Mouse (Mus musculus): ENCODE data around the gene Crcp. TPM values are rescaled to one million over a fixed set of nuclear protein-coding genes. Genes with fewer than 3 reads are reported as not detected.

The Crcp gene
- total RNA-seq (2014; fragmentation: Nextera tagmentation), result 31.2 and 52.0 TPM in 2 replicates
- 40.7 and 67.6 TPM in 2 replicates for total RNA-seq (2017)

DNA sequence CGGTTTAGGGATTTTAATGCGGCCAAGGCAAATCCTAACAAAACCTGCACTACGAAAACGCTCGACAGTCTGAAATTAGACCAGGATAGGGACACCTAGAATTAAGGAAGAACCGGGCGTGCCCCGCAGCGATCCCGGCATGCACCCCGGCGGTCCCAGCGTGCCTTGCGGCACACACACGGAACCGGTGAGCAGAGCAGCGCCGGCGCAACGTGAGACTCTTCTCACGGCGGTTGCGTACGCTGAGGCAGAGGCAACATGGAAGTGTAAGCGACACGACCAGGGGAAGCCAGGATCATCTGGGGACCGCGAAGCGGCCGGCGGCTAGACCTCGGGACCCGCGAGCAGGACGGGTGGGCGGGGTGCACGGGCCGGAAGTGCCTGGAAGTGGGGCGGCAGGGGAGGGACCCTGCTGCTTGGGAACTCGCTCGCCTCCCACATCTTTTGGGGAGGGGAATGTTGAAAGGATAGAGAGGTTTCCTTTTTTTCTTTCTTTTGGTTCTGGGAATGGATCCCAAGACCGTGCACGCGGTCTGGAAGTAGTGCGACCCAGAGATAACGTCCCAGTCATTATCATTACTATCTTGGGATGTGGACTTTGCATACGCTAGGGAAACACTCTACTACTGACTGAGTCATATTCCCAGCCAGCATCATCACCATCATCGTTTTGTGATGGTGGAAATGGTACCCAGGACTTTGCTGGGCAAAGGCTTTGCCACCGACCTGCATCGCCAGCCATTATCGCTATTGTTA lies at the start of gene Crcp, which contains the start of gene Asl:
Gene Crcp (plus strand): TSS at position 149 of the 756 bp plus-strand sequence.
Gene Asl (minus strand): TSS at position 106 of the 756 bp plus-strand sequence.
- peak; percentile 88 for ATAC-seq (replicated peaks; ENCODE audit: poor library complexity, severe bottlenecking)

DNA sequence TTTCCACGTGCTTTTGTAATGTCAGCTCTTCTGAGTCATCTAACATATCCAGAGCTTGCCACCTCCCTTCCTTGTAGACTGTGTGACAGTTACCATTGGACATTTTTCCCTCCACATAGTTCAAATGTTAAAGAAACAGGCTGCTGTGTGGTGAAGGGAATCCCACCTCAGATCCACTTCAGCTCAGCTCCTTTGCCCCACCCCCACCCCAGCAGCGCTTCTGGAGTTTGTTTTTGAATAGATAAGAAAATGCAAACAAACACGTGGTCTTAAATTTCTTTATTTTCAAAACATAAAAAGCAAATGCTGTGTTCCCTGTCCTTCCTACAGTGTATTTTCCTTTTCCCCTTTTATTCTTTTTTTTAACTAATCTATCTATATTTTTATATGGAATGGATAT lies 48.9 kb upstream of the Crcp start:
- ATAC-seq (replicated peaks; ENCODE audit: poor library complexity, severe bottlenecking), result no peak

DNA sequence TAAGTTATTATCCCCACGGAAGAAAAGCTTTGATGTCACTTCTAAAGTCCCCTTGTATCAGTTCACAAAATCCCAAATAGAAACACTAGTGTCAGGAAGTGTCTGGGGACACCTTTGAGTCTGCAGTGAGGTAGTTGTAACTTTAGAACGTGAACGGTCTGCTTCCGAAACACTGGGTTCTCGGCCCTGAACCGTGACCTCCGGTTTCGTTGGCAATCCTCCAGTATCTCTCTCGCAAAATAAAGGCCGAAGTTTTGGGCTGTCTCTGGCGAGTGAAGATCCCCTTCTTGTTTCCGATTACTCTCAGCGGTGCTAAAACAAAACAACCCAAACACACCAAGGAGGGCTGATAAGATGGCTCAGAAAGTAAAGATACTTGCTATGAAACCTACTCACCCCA lies 39.7 kb upstream of the Crcp start:
- ATAC-seq (replicated peaks; ENCODE audit: poor library complexity, severe bottlenecking), result no peak

DNA sequence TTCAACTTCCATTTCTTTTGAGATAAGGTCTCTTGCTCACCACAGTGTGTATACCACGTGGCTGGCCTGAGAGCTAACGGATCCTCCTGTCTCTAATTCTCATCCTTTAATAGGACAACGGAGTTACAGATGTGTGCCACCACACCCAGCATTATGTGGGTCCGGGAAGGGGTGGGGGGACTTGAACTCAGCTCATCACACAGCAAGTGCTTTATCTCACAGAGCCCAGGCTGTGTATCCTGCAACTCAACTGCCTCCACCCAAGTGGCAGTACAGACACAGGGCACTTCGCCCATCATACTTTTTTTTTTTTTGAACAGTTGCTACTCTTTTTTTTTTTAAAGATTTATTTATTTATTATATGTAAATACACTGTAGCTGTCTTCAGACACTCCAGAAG lies 37.2 kb upstream of the Crcp start:
- no peak for ATAC-seq (replicated peaks; ENCODE audit: poor library complexity, severe bottlenecking)

DNA sequence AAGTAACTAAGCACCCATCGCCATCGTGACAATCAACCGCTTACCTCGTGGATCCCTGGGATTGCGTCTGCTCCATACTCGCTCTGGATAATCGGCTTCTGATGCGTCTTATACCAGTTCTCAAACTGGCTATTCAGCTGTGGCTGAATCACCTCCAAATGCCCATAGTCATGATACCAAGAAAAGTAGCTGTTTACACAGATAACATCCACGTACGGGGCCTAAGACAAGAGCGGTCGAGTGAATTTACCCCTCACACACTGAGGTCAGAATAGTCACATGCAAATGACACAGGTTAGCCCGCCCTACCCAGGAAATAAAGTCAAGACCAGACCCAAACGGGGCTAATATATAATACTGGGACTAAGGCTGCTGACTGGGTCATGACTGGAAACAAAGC lies 35.7 kb upstream of the Crcp start:
- ATAC-seq (replicated peaks; ENCODE audit: poor library complexity, severe bottlenecking), result no peak

DNA sequence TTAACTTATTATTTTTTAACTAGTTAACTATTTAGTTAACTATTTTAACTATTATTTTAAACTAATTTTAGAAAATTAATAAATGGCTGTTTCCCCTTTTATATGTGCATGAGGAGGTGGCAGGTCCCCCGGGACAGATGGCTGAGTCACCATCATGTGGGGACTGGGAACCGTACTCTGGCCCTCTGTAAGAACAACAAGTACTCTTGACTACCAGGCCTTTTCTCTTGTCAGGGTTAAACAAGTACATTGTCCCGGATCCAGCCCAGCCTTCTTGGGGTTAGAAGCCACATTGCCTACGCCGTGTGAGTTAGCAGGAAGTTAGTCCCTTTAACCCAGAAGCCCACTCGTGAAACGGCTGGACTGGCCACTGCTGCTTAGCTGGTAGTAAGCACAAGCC lies 34.1 kb upstream of the Crcp start:
- no peak for ATAC-seq (replicated peaks; ENCODE audit: poor library complexity, severe bottlenecking)

DNA sequence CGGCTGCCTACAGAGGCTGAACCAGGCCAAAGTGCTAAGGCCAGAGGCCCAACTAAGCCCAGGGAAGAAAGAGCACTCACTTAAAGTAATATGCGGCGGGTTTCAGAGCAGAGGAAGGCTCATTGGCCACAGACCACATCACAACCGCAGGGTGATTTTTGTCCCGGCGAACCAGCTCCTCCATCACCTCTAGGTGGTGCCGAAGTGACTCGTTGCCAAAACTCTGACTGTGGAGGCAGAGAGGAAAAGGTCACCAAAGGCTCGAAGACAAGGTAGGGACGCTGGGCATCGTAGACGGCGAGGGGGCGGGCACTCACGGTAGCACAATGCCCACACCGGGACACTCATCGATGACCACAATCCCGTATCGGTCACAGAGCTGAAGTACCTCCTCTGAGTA lies 31.4 kb upstream of the Crcp start:
- no peak for ATAC-seq (replicated peaks; ENCODE audit: poor library complexity, severe bottlenecking)

DNA sequence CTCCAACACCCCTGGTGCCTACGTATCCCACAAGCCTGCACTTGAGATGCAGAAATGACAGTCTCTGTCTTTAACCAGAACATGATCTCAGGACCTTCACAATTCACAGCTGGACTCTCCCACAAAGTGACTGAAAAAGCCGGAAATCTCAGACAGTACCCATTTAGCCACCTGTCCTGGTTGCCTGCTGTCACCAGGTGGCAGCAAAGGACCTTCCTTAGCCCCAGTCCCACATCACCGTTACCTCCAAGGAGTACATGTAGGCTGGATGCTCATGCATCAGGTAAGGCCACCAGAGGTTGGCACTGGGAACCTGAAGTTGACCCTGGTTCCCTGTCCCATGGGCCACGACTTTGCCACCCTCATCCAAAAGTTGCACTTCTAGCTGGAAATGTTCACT lies 30.0 kb upstream of the Crcp start:
- peak; percentile 17; the same call in 1 of the 2 replicates for ATAC-seq (replicated peaks; ENCODE audit: poor library complexity, severe bottlenecking)

DNA sequence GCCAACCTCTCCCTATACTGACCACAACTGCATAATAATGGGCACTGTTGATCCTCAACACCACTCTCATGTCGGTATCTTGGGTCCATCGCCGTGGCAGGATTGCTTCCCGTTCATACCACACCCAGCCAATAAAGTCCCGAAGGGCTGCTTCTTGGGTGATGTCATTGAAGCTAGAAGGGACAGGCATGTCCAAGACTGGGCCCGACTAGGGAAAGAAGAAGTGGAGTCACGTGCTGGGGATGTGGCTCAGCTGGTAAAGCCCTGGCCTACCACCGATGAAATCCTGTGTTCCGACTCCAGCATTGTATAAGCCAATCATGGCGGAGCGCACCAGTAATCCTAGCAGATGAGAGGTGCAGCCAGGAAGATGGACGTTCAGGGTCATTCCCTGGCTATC lies 28.4 kb upstream of the Crcp start:
- peak; percentile 34 for ATAC-seq (replicated peaks; ENCODE audit: poor library complexity, severe bottlenecking)

DNA sequence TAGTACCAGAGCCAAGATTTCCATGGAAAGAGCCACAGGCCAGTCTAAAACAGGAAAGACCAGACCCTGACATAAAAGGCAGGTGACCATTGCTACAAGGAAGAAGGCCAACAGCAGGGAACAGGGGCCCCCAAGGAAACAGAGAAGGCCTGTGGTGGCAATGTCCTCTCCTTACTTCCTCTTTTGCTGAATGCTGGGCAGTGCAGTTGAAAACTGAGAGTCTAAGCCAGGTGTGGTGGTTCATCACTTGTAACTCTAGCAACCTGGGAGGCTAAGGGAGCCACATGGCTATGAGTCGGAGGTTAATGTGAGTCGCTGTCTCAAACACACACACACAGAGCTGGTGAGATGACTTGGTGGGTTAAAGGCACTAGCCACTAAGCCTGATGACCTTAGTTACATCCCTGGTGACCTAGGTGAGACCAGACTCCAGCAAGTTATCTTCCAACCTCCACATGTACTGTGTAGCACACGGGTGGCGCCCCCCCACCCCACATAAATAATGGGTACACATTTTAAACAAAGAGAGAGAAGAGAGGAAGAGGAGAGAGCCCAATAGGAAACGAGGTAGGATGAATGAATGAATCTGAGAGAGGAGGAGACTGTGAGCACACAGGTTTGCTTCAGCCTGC lies 27.6 kb upstream of the Crcp start:
- ATAC-seq (replicated peaks; ENCODE audit: poor library complexity, severe bottlenecking), result peak; percentile 45

DNA sequence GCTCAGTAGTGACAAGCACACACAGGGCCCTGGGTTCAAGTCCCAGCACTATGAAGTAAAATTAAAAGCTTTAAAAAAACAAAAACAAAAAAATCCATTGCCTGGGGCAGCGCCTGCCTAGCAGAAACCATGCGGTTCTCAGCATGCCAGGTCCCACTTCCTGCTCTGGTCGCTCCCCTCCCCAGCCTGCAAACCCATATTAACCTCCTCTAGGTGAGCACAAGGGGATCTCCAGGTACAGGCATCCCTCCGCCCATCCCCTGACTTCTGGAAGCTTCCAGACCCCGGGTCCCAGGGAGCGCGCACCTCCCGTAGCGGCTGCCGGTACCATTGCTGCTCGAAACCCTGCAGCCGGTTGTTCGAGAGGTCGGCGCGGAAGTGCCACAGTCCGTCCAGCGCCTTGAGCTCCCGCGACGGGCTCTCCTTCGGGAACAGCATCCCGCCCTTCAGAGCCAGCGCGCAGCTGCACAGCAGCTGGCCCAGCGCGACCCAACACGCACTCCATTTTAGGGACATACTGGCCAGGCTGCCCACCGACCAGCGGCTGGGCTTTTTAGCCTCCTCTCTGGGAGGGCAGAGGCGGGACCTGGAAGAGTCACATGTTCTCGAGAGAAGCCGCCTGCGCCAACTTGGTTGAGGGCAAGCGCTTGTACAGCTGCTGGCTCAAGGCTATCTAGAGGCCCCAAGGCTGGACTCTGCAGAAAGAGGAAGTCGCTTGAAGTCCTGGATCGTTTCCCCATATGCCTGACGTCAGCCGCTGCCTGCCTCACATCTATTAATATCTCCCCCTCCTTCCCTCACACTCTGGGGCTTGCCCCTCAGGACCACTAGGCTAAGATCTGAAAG lies 26.6 kb upstream of the Crcp start, which contains the start of gene Gusb:
Gene Gusb (minus strand): TSS at position 749 of the 846 bp plus-strand sequence.
- peak; percentile 74 for ATAC-seq (replicated peaks; ENCODE audit: poor library complexity, severe bottlenecking)

DNA sequence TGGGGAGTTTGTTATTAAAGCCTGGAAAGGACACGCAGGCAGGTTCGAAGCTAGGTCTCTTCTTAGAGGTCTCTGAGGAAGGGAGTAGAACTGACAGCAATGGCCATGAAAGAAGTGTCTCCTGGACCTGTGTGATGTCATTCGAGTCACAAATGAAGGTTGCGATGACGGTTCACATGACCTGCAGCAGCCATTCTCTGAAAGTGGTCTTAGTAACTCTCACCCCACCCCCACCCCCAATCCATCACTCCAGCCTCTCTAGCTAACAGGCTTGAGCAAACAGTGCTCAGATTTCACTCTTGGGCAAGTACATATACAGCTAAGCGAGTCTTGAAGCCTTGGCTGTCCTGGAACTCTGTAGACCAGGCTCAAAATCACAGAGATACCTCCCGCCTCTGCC lies 25.9 kb upstream of the Crcp start:
- ATAC-seq (replicated peaks; ENCODE audit: poor library complexity, severe bottlenecking), result peak; percentile 3

DNA sequence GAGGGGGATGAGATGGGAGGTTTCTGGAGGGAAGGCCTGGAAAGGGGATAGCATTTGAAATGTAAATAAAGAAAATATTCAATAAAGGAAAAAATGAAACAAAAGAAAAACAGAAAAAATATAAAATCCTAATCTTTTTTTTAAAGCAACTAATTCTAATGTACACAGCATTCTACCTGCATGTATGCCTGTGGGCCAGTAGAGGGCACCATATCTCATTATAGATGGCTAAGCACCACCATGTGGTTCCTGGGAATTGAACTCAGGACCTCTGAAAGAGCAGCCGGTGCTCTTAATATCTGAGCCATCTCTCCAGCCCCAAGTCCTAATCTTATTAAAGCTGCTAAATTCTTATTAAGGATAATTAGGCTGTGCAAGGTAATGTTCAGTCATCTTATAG lies 21.7 kb upstream of the Crcp start:
- ATAC-seq (replicated peaks; ENCODE audit: poor library complexity, severe bottlenecking), result no peak

DNA sequence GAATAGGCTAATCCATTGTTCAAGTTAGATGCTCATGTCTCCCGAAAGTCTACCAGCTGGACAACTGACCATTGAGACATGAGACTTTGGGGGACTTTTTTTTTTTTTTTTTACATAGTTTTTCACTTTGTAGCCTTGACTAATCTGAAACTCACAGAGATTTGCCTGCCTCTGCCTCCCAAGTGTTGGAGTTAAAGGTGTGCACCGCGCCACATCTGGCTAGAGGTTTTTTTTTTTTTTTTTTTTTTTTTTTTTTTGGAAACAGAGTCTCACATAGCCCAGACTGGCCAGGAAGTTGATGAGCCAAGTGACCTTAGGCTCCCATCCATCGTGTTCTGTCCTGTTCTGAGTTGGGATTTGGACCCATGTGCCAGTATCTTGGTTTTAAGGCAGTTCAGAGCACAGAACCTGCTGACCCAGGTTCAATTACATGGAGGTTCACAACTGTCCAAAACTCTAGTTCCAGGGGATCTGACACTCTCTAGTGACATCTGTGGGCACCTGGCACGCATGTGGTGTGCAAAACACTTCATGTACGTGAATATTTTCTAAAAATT lies 21.0 kb upstream of the Crcp start:
- ATAC-seq (replicated peaks; ENCODE audit: poor library complexity, severe bottlenecking), result no peak

DNA sequence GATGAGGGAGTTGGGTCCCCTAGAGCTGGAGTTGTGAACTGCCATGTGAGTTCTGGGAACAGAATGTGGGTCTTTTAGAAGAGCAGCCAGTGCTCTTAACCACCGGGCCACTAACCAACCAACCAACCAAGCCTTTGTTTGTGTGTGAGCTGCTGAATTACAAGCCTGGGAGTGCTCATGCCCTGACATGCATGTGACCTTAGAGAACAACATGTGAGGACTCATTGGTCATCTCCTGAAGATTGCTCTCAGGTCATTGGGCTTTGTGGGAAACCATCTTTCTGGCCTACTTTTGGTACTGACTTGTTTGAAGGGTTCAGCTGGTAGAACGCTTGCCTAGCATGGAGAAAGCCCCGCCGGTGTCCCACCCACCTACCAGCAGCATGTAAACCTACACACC lies 19.3 kb upstream of the Crcp start:
- ATAC-seq (replicated peaks; ENCODE audit: poor library complexity, severe bottlenecking), result no peak

DNA sequence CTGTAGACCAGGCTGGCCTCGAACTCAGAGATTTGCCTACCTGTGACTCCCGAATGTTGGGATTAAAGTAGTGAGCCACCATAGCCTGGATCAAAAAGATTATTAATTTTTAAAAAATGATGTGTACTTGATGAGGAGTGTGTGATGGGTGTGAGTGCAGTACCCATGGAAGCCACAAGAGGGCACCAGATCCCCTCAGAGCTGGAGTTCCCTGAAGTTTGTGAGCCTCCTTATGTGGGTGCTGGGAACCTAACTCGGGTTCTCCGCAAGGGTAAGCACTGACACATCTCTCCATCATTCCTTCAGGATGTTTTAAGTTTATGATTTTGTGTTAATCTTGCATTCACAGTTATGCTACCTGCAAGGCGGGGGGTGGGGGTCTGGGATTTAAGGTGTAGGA lies 18.1 kb upstream of the Crcp start:
- ATAC-seq (replicated peaks; ENCODE audit: poor library complexity, severe bottlenecking), result no peak

DNA sequence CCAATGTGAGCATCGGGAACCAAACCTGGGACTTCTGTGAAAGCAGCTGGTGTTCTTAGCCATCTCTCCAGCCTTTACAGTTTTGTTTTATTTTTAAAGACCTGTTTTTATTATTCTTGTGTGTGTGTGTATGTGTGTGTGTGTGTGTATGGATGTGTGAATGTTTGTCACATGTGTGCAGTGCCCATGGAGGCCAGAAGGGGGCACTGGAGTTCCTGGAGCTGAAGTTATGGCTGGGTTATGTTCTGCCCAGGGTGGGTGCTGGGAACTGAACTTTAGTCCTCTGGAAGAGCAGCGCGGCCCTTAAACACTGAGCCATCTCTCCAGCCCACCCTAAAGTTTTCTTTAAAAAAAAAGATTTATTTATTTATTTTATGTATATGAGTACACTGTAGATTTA lies 14.0 kb upstream of the Crcp start:
- ATAC-seq (replicated peaks; ENCODE audit: poor library complexity, severe bottlenecking), result no peak

DNA sequence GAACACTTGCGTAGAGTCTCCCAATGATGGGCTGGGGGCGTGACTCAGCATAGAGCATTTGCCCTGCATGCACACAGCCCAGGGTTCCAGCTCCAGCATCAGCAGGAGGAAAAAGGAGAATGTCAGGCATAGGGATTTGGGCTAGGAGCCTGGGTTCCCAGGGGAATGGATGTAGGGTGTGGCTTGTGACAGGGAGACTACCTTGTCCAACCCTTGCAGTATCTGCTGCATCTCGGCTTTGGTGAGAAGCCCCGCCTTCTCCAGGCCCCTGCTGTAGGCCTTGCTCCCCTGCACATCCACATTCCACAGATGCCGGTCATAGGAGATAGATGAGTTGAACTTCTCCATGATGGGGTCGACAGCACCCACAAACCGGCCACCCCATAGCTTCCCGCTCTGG lies 9.6 kb upstream of the Crcp start:
- no peak for ATAC-seq (replicated peaks; ENCODE audit: poor library complexity, severe bottlenecking)

DNA sequence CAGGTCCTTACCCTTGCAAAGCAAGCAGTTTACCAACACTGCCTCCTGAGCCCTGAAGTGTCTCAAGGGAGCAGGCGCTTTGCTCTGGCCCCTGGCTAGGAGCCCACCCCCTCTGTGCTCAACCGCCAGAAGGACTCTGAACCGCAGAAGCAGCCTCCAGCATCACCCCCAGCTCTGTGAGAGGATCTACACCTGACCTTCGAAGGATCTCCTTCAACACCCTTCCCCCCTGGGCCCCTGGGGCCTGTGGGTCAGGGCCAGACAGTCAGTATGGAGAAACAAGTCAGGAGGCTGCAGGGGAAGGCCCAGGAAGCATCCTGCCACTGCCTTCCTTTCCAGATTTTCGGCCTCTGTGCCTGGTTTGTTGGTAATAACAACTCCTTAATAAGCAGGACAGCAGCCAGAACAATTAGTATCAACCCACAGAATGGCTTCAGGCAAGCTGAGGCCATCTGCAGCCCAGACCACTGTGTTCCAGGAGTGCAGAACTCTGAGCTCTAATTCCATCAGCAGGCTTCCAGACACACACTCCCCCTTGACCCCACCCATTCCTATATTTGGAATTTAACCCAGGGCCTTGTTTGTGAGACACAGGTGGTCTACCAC lies 7.6 kb upstream of the Crcp start:
- ATAC-seq (replicated peaks; ENCODE audit: poor library complexity, severe bottlenecking), result no peak

DNA sequence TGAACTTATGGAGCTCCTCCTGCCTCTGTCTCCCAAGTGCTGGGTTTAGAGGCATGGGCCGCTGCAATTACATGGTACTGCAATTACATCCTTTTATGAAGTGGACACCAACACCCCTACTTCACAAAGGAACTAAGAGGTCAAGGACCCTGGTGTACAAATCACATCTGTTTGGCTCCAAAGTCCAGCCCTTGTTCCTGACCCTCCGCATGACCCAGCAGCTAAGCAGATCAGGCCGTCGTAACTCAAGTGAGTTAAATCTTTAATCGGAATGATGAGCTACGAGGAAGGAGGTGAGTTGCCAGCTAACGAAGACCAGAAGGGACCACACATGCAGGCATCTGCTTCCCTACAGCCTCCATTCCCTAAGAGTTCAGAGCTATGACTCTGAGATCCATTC lies 6.7 kb upstream of the Crcp start:
- ATAC-seq (replicated peaks; ENCODE audit: poor library complexity, severe bottlenecking), result no peak
